Mouse (Mus musculus) gastrocnemius, postnatal 25 days (tissue): ENCODE results near the gene Zfp580. TPM values are rescaled to one million over a fixed set of nuclear protein-coding genes. Genes with fewer than 3 reads are reported as not detected.
"Not testable (repeated sequence)": the region's sequence is repeated elsewhere in the genome, so short reads cannot be mapped to it uniquely, and the experiment has no call there.

ENCODE experiments used
- DNase-seq: peaks from one replicate; pipeline ENCODE4 v3.0.0; 2022
- total RNA-seq, 2 experiments: library from RNA; stranded (reverse); gene quantifications; 1 replicate in 1 of 2; 2 replicates in 1 of 2; pipeline ENCODE4 v1.2.3; 2021

The Zfp580 gene
- total RNA-seq, 2 experiments from 2014 or later: 2.9 to 3.2 TPM

GRCm38 (mm10) chr7:5064886-5065285 lies 13.5 kb downstream of the Zfp580 start:
- no peak for DNase-seq

GRCm38 (mm10) chr7:5073586-5073985 lies 22.2 kb downstream of the Zfp580 start:
- DNase-seq: no peak

GRCm38 (mm10) chr7:5074984-5075383 lies 23.6 kb downstream of the Zfp580 start:
- DNase-seq: no peak

- no peak for DNase-seq
Measured at GRCm38 (mm10) chr7:5076931-5077330, 25.6 kb downstream of the Zfp580 start.

GRCm38 (mm10) chr7:5079365-5080009 lies 28.1 kb downstream of the Zfp580 start:
- not testable (repeated sequence) for DNase-seq

GRCm38 (mm10) chr7:5080010-5080751 lies 28.8 kb downstream of the Zfp580 start, which contains the start of gene Epn1:
Gene Epn1 (plus strand): TSS chr7:5080235.
- DNase-seq: peak; percentile 96

GRCm38 (mm10) chr7:5080815-5081214 lies 29.5 kb downstream of the Zfp580 start:
- no peak for DNase-seq

GRCm38 (mm10) chr7:5081241-5081640 lies 29.9 kb downstream of the Zfp580 start:
- DNase-seq: no peak

- no peak for DNase-seq
Measured at GRCm38 (mm10) chr7:5081939-5082338, 30.6 kb downstream of the Zfp580 start.

- no peak for DNase-seq
Measured at GRCm38 (mm10) chr7:5083325-5084105, 32.2 kb downstream of the Zfp580 start.

- no peak for DNase-seq
Measured at GRCm38 (mm10) chr7:5085512-5085911, 34.2 kb downstream of the Zfp580 start.

- no peak for DNase-seq
Measured at GRCm38 (mm10) chr7:5086921-5087440, 35.6 kb downstream of the Zfp580 start.

- DNase-seq: no peak
Measured at GRCm38 (mm10) chr7:5087886-5088285, 36.5 kb downstream of the Zfp580 start.

- DNase-seq: no peak
Measured at GRCm38 (mm10) chr7:5089853-5090252, 38.5 kb downstream of the Zfp580 start.

GRCm38 (mm10) chr7:5091008-5091728 lies 39.8 kb downstream of the Zfp580 start:
- DNase-seq: no peak

GRCm38 (mm10) chr7:5092381-5092780 lies 41.0 kb downstream of the Zfp580 start:
- DNase-seq: no peak

GRCm38 (mm10) chr7:5092831-5093510 lies 41.6 kb downstream of the Zfp580 start:
- DNase-seq: peak; percentile 25

- DNase-seq: no peak
Measured at GRCm38 (mm10) chr7:5098769-5099168, 47.4 kb downstream of the Zfp580 start.

- no peak for DNase-seq
Measured at GRCm38 (mm10) chr7:5099796-5100195, 48.5 kb downstream of the Zfp580 start.

GRCm38 (mm10) chr7:5101066-5101663 lies 49.8 kb downstream of the Zfp580 start:
- DNase-seq: no peak

- no peak for DNase-seq
Measured at GRCm38 (mm10) chr7:5102564-5102963, 51.2 kb downstream of the Zfp580 start.
